Mouse (Mus musculus) erythroblast, embryonic 14.5 days (primary cell): ENCODE results near the gene Vegfc.

Source experiments
- GATA1 ChIP-seq: IDR thresholded peaks from 2 replicates; pipeline ENCODE4 v1.6.1; 2012; ENCODE audit warnings: low read length, inconsistent platforms, mixed read lengths
- TAL1 ChIP-seq: IDR thresholded peaks from 3 replicates; pipeline ENCODE4 v1.6.1; 2012; ENCODE audit warnings: low read length, inconsistent platforms, mixed read lengths

DNA sequence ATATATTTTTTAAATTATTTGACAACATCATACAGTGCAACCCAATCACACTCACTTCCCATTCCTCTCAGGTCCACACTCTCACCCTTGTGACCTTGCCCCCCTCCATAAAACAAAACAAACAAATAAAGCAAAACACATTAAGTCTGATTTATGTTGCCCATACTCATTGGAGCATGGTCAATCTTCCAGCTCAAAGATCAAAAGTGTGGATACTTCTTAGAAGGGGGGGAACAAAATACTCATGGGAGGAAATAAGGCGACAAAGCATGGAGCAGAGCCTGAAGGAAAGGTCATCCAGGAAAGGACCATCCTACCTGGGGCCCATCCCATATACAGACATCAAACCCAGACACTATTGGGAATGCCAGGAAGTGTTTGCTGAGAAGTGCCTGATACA lies 42.8 kb upstream of the Vegfc start:
- TF ChIP-seq TAL1 (no peak), GATA1 (no peak)
